8 mouse cellular contexts compared by ENCODE assay signal in the genomic region with DNA sequence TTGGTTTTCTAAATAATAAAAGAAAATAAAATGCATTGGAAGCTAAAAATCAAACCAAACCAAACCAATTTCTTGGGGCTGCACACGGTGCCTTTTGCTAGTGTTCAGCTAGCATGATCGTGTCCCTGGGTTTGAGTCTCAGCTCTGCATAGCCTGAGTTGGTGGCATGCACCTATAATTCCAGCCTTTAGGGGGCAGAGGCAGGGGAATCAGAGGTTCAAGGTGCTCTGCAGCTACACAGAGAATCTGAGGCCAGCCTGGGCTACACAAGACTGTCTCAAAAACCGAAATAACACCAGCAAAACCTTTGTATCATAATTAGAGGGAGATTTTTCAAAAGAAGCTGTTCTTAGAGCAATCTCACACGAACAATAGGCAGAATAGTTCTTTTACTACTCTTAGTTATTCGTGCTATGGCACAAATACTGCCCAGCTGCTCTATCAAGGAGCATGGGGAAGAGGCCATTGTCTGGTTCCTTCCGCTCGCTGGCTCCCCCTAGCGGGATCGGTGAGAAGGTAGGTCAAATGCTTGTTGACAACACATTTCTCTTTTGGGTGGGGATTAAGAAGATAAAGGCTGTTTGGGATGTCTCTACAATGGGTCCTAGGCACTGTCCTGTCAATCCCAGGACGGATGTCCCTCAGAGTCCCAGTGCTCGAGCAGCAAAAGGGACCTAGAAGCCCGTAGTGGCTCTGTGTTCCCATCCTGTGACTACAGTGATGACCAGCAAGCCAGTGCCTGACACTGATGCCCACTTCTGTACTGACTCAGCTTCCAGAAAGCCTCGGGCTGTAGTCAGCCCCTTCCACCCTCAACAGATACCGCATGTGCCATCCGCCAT. TPM values are rescaled to one million over a fixed set of nuclear protein-coding genes. Genes with fewer than 3 reads are reported as not detected.
DNase-seq lines count a peak whose midpoint lies in the region; ATAC-seq lines count a peak whose summit lies in the region.

No protein-coding gene starts in this region.

- H3K27ac ChIP-seq in forebrain, embryonic 10.5 days, result peak overlapping the region; percentile 61; the same call in 1 of the 2 replicates
- H3K27ac ChIP-seq in forebrain, embryonic 16.5 days (ENCODE audit: low read length), result no peak overlapping the region

- H3K9me3 ChIP-seq in forebrain, embryonic 10.5 days, result no peaks in the 10 kb centered on the region
- no peaks in the 10 kb centered on the region for H3K9me3 ChIP-seq in forebrain, embryonic 16.5 days (ENCODE audit: control insufficient read depth, low read length)

- ATAC-seq in forebrain, embryonic 16.5 days, result no peak; the same call in 1 of the 2 replicates
- peak; percentile 92 for ATAC-seq in granulocyte monocyte progenitor cell, adult 5-6 weeks (replicated peaks; ENCODE audit: poor library complexity, severe bottlenecking)

- H3K4me1 ChIP-seq in forebrain, embryonic 10.5 days, result no peaks in the 10 kb centered on the region; the same call in 1 of the 2 replicates
- H3K4me1 ChIP-seq in forebrain, embryonic 16.5 days (replicated peaks; ENCODE audit: control insufficient read depth, insufficient read depth, low read length), result peaks cover 7% of the 10 kb centered on the region

- H3K4me2 ChIP-seq in forebrain, embryonic 16.5 days (ENCODE audit: low read length), result no peak overlapping the region

- peak; percentile 69 for DNase-seq in forebrain, embryonic 10.5 days (ENCODE audit: extremely low spot score, low spot score)
- DNase-seq in WW6 (ENCODE audit: low read depth, low spot score), result peak; percentile 74
- DNase-seq in cerebellum, postnatal 14 days, result peak; percentile 84 to 93
- DNase-seq in kidney, postnatal 36 days, result peak; percentile 54 to 90
- peak; percentile 75 for DNase-seq in lung, postnatal 25 days (ENCODE audit: low spot score)
- peak; percentile 72 to 90 for DNase-seq in spleen, postnatal 10 days (ENCODE audit: low spot score in 2 of 2)

- 58% methylated on average over 15 of the region's 15 CpGs for WGBS in forebrain, embryonic 10.5 days
- WGBS in forebrain, embryonic 16.5 days, result 57% methylated on average over 15 of the region's 15 CpGs

- peaks cover 87% of the 10 kb centered on the region for H3K36me3 ChIP-seq in forebrain, embryonic 10.5 days (replicated peaks)
- H3K36me3 ChIP-seq in forebrain, embryonic 16.5 days (ENCODE audit: control insufficient read depth, insufficient read depth), result peaks cover 27% of the 10 kb centered on the region

- no peak overlapping the region for H3K9ac ChIP-seq in forebrain, embryonic 16.5 days (replicated peaks; ENCODE audit: low read depth, low read length)

- no peaks in the 10 kb centered on the region for H3K27me3 ChIP-seq in forebrain, embryonic 10.5 days (ENCODE audit: poor library complexity, severe bottlenecking)
- no peaks in the 10 kb centered on the region for H3K27me3 ChIP-seq in forebrain, embryonic 16.5 days (replicated peaks; ENCODE audit: control insufficient read depth, insufficient read depth, low read length)

- no peak overlapping the region for H3K4me3 ChIP-seq in forebrain, embryonic 10.5 days
- no peak overlapping the region for H3K4me3 ChIP-seq in forebrain, embryonic 16.5 days (replicated peaks; ENCODE audit: low read length)

RNA-seq across cellular contexts. Expression of a gene that starts 20.9 kb away (rescaled TPM):
- polyA plus RNA-seq in forebrain, embryonic 10.5 days (2016; fragmentation: Nextera tagmentation; extraction: Ambion mirVana), result 5.0 TPM in 2 replicates
- polyA plus RNA-seq in forebrain, embryonic 16.5 days (2015; fragmentation: Nextera tagmentation; extraction: Ambion mirVana), result 4.2 and 4.5 TPM in 2 replicates
- 37.3 and 41.6 TPM in 2 replicates for total RNA-seq in granulocyte monocyte progenitor cell, adult 5-6 weeks (2014; fragmentation: Nextera tagmentation)
- 26.5 and 29.9 TPM in 2 replicates for total RNA-seq in granulocyte monocyte progenitor cell, adult 5-6 weeks (2017)

RNA-seq across cellular contexts. Expression of a gene that starts 56.1 kb away (rescaled TPM):
- polyA plus RNA-seq in forebrain, embryonic 10.5 days (2016; fragmentation: Nextera tagmentation; extraction: Ambion mirVana), result 13.4 and 13.5 TPM in 2 replicates
- 31.2 and 33.7 TPM in 2 replicates for polyA plus RNA-seq in forebrain, embryonic 16.5 days (2015; fragmentation: Nextera tagmentation; extraction: Ambion mirVana)
- total RNA-seq in granulocyte monocyte progenitor cell, adult 5-6 weeks (2014; fragmentation: Nextera tagmentation), result 6.4 and 7.8 TPM in 2 replicates
- 8.9 and 13.7 TPM in 2 replicates for total RNA-seq in granulocyte monocyte progenitor cell, adult 5-6 weeks (2017)
